Mouse (Mus musculus): ENCODE data around the gene Tpst1.
A peak's percentile ranks its signal among the peaks of the same experiment; 100 is the strongest.

Tpst1 gene

GRCm38 (mm10) chr5:130051073-130051860, 21.9 kb upstream of the Tpst1 start:
- ATAC-seq (ENCODE audit: insufficient number of reproducible peaks, low FRiP score, low TSS enrichment): no peak

- no peak for ATAC-seq (ENCODE audit: insufficient number of reproducible peaks, low FRiP score, low TSS enrichment)
These were observed 20.6 kb upstream of the Tpst1 start for GRCm38 (mm10) chr5:130052510-130052909.

- no peak for ATAC-seq (ENCODE audit: insufficient number of reproducible peaks, low FRiP score, low TSS enrichment)
These were observed 20.2 kb upstream of the Tpst1 start for GRCm38 (mm10) chr5:130052955-130053354.

- ATAC-seq (ENCODE audit: insufficient number of reproducible peaks, low FRiP score, low TSS enrichment): no peak
These were observed 17.4 kb upstream of the Tpst1 start for GRCm38 (mm10) chr5:130055688-130056087.

GRCm38 (mm10) chr5:130056303-130056702, 16.8 kb upstream of the Tpst1 start:
- ATAC-seq (ENCODE audit: insufficient number of reproducible peaks, low FRiP score, low TSS enrichment): no peak

- no peak for ATAC-seq (ENCODE audit: insufficient number of reproducible peaks, low FRiP score, low TSS enrichment)
These were observed 13.5 kb upstream of the Tpst1 start for GRCm38 (mm10) chr5:130059413-130060328.

GRCm38 (mm10) chr5:130060329-130060665, 12.8 kb upstream of the Tpst1 start:
- ATAC-seq (ENCODE audit: insufficient number of reproducible peaks, low FRiP score, low TSS enrichment): no peak

- ATAC-seq (ENCODE audit: insufficient number of reproducible peaks, low FRiP score, low TSS enrichment): no peak
These were observed 11.0 kb upstream of the Tpst1 start for GRCm38 (mm10) chr5:130062096-130062495.

GRCm38 (mm10) chr5:130063760-130064159, 9.4 kb upstream of the Tpst1 start:
- ATAC-seq (ENCODE audit: insufficient number of reproducible peaks, low FRiP score, low TSS enrichment): peak; percentile 36; the same call in 1 of the 2 replicates

- no peak for ATAC-seq (ENCODE audit: insufficient number of reproducible peaks, low FRiP score, low TSS enrichment)
These were observed 7.5 kb upstream of the Tpst1 start for GRCm38 (mm10) chr5:130065579-130065978.

GRCm38 (mm10) chr5:130067841-130068264, 5.3 kb upstream of the Tpst1 start:
- no peak for ATAC-seq (ENCODE audit: insufficient number of reproducible peaks, low FRiP score, low TSS enrichment)

GRCm38 (mm10) chr5:130074491-130074890, 1.4 kb downstream of the Tpst1 start:
- ATAC-seq (ENCODE audit: insufficient number of reproducible peaks, low FRiP score, low TSS enrichment): 0 out of 2 replicates have a peak, but pooled peaks have one; percentile 24

GRCm38 (mm10) chr5:130076396-130076795, 3.3 kb downstream of the Tpst1 start:
- no peak for ATAC-seq (ENCODE audit: insufficient number of reproducible peaks, low FRiP score, low TSS enrichment)

- no peak for ATAC-seq (ENCODE audit: insufficient number of reproducible peaks, low FRiP score, low TSS enrichment)
These were observed 5.1 kb downstream of the Tpst1 start for GRCm38 (mm10) chr5:130078096-130078833.

- no peak for ATAC-seq (ENCODE audit: insufficient number of reproducible peaks, low FRiP score, low TSS enrichment)
These were observed 5.7 kb downstream of the Tpst1 start for GRCm38 (mm10) chr5:130078834-130079156.

- ATAC-seq (ENCODE audit: insufficient number of reproducible peaks, low FRiP score, low TSS enrichment): peak; percentile 93
These were observed 6.3 kb downstream of the Tpst1 start for GRCm38 (mm10) chr5:130079202-130080050.

GRCm38 (mm10) chr5:130080051-130080681, 7.0 kb downstream of the Tpst1 start:
- ATAC-seq (ENCODE audit: insufficient number of reproducible peaks, low FRiP score, low TSS enrichment): no peak

- no peak for ATAC-seq (ENCODE audit: insufficient number of reproducible peaks, low FRiP score, low TSS enrichment)
These were observed 8.2 kb downstream of the Tpst1 start for GRCm38 (mm10) chr5:130081181-130081881.

GRCm38 (mm10) chr5:130082431-130082830, 9.3 kb downstream of the Tpst1 start:
- ATAC-seq (ENCODE audit: insufficient number of reproducible peaks, low FRiP score, low TSS enrichment): no peak

All from cerebellum, adult (tissue).